Mouse (Mus musculus) testis, adult 2 months (tissue): ENCODE data around the gene Klhl31.

Experiments
- CTCF ChIP-seq: fragments of 200-500 bp; IDR thresholded peaks from 2 replicates; pipeline ENCODE4 v1.5.1; 2012; ENCODE audit warnings: low read depth, mild to moderate bottlenecking, inconsistent platforms, low read length, moderate library complexity; ENCODE audit not compliant: control insufficient read depth, insufficient read depth, insufficient replicate concordance
- POLR2A ChIP-seq: fragments of 200-500 bp; IDR thresholded peaks from 2 replicates; pipeline ENCODE4 v1.6.1; 2012; ENCODE audit warnings: low read depth, mild to moderate bottlenecking, inconsistent platforms, low read length, moderate library complexity; ENCODE audit not compliant: control insufficient read depth

DNA sequence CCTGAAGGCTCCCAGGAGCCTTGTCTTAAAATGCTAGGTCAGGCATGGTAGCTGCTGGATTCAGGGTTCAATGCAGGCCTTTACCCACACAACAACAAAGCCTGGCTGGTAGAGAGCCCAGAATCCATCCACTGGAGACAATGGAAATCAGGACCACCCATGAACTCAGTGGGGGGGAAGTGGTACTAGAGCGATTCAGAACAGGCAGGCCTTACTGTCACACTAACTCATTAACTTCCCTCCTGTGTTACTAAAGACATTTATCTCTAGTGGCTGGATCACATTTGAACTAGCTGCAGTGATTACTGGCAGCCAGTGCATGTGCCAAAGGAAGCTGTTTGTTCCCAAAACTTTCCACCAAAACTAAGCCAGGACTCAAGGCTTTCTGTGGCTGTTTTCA lies 13.4 kb upstream of the Klhl31 start:
- no peak for TF ChIP-seq POLR2A
- TF ChIP-seq CTCF = no peak
